In genomic region chr1:143739361-143740350, GRCm38 (mm10) we compare ENCODE assay signal across 8 mouse cellular contexts. TPM values are rescaled to one million over a fixed set of nuclear protein-coding genes. Genes with fewer than 3 reads are reported as not detected.
DNase-seq lines count a peak whose midpoint lies in the region; ATAC-seq and TF ChIP-seq lines count a peak whose summit lies in the region.

No protein-coding gene starts in this region.

- H3ac ChIP-seq in myocyte (ENCODE audit: control insufficient read depth, insufficient read length) = peak overlapping the region; percentile 66

- peak overlapping the region; percentile 92 for H3K4me3 ChIP-seq in erythroblast, embryonic 14.5 days (replicated peaks)
- H3K4me3 ChIP-seq in heart, embryonic 11.5 days (ENCODE audit: low read depth, low read length) = peak overlapping the region; percentile 59
- peak overlapping the region; percentile 77 for H3K4me3 ChIP-seq in kidney, embryonic 16.5 days (ENCODE audit: low read length)
- H3K4me3 ChIP-seq in liver, adult 2 months (ENCODE audit: insufficient read depth, low read depth, low read length) = peak overlapping the region; percentile 93
- H3K4me3 ChIP-seq in myocyte = peak overlapping the region; percentile 50

- peak overlapping the region; percentile 89 for H3K4me2 ChIP-seq in heart, embryonic 11.5 days
- H3K4me2 ChIP-seq in kidney, embryonic 16.5 days (replicated peaks; ENCODE audit: low read depth, low read length) = peak overlapping the region; percentile 68
- peak overlapping the region; percentile 89 for H3K4me2 ChIP-seq in myocyte (ENCODE audit: low read depth)

- peak; percentile 91 to 94 for DNase-seq in B cell, adult 2 months
- DNase-seq in brain, embryonic 14.5 days (ENCODE audit: low read depth) = peak; percentile 96
- DNase-seq in liver, adult 2 months (ENCODE audit: extremely low read depth, low read depth, low spot score) = peak; percentile 56
- peak; percentile 90 for DNase-seq in splenic B cell, adult 2 months (ENCODE audit: low read depth, low spot score)

- peak; percentile 88 for TF ChIP-seq POLR2A in brain, embryonic 14.5 days (IDR thresholded peaks at IDR 0.05; ENCODE audit: borderline replicate concordance, extremely low read depth, insufficient read depth, insufficient read length, poor library complexity, severe bottlenecking)
- 0 out of 2 replicates have a peak, but pooled peaks have one; percentile 35 for TF ChIP-seq POLR2A in liver, adult 2 months (IDR thresholded peaks at IDR 0.05; ENCODE audit: extremely low read depth, insufficient read depth, low read length)
- peak; percentile 64 for TF ChIP-seq POLR2A in myocyte (IDR thresholded peaks at IDR 0.05; ENCODE audit: insufficient read length, low read depth)

- peak overlapping the region; percentile 70 for H3K9ac ChIP-seq in heart, embryonic 11.5 days (ENCODE audit: low read depth, low read length)
- peak overlapping the region; percentile 89 for H3K9ac ChIP-seq in kidney, embryonic 16.5 days (replicated peaks; ENCODE audit: low read length)
- peak overlapping the region; percentile 92 for H3K9ac ChIP-seq in liver, adult 2 months (ENCODE audit: low read depth, low read length)

- peak overlapping the region; percentile 67 for H3K27ac ChIP-seq in heart, embryonic 11.5 days (ENCODE audit: low read depth, low read length)
- H3K27ac ChIP-seq in kidney, embryonic 16.5 days (ENCODE audit: low read length) = peak overlapping the region; percentile 79
- H3K27ac ChIP-seq in liver, adult 2 months (replicated peaks; ENCODE audit: insufficient read depth, low read depth, low read length) = peak overlapping the region; percentile 35

- no peak for TF ChIP-seq CTCF in brain, embryonic 14.5 days (IDR thresholded peaks at IDR 0.05; ENCODE audit: borderline replicate concordance, extremely low read depth, insufficient read depth, insufficient read length)
- 0 out of 2 replicates have a peak, but pooled peaks have one; percentile 5 for TF ChIP-seq CTCF in liver, adult 2 months (IDR thresholded peaks at IDR 0.05; ENCODE audit: low read depth, low read length)

- under 1% methylated on average over 62 of the region's 71 CpGs for WGBS in heart, embryonic 11.5 days (ENCODE audit: insufficient replicate concordance)
- whole genome bisulfite sequencing in kidney, embryonic 16.5 days = under 1% methylated on average over 63 of the region's 71 CpGs
- under 1% methylated on average over 71 of the region's 71 CpGs for WGBS in liver, adult 2 months

- peaks cover 37% of the 10 kb centered on the region for H3K4me1 ChIP-seq in erythroblast, embryonic 14.5 days (ENCODE audit: control insufficient read depth)
- H3K4me1 ChIP-seq in heart, embryonic 11.5 days (ENCODE audit: control insufficient read depth, insufficient read depth, low read length) = 0 out of 2 replicates have a peak, but pooled peaks cover 2% of the 10 kb centered on the region
- H3K4me1 ChIP-seq in kidney, embryonic 16.5 days (ENCODE audit: insufficient read depth, low read length) = 0 out of 2 replicates have a peak, but pooled peaks cover 2% of the 10 kb centered on the region
- H3K4me1 ChIP-seq in liver, adult 2 months (ENCODE audit: control insufficient read depth, insufficient read depth, low read length) = peaks cover 5% of the 10 kb centered on the region; the same call in 1 of the 2 replicates

- peak; percentile 93 for ATAC-seq in heart, embryonic 11.5 days (replicated peaks; ENCODE audit: insufficient number of reproducible peaks, low FRiP score, low TSS enrichment)
- ATAC-seq in kidney, embryonic 16.5 days (ENCODE audit: low FRiP score, low TSS enrichment) = peak; percentile 94

- H3K9me3 ChIP-seq in erythroblast, embryonic 14.5 days (ENCODE audit: control insufficient read depth, low read length) = no peaks in the 10 kb centered on the region
- H3K9me3 ChIP-seq in heart, embryonic 11.5 days (replicated peaks; ENCODE audit: control insufficient read depth, low read length) = no peaks in the 10 kb centered on the region
- no peaks in the 10 kb centered on the region for H3K9me3 ChIP-seq in kidney, embryonic 16.5 days (ENCODE audit: low read length)

- H3K27me3 ChIP-seq in erythroblast, embryonic 14.5 days (ENCODE audit: control insufficient read depth) = no peaks in the 10 kb centered on the region
- H3K27me3 ChIP-seq in heart, embryonic 11.5 days (ENCODE audit: control insufficient read depth, insufficient read depth, low read length) = no peaks in the 10 kb centered on the region
- H3K27me3 ChIP-seq in kidney, embryonic 16.5 days (ENCODE audit: insufficient read depth, low read length) = no peaks in the 10 kb centered on the region
- H3K27me3 ChIP-seq in liver, adult 2 months (ENCODE audit: control insufficient read depth, insufficient read depth, low read length) = no peaks in the 10 kb centered on the region
- no peaks in the 10 kb centered on the region for H3K27me3 ChIP-seq in myocyte (ENCODE audit: control insufficient read depth, insufficient read depth, insufficient read length)
- H3K27me3 ChIP-seq in splenic B cell, adult 2 months (ENCODE audit: control insufficient read depth, insufficient read depth, low read length, poor library complexity, severe bottlenecking) = no peaks in the 10 kb centered on the region

- H3K79me2 ChIP-seq in liver, adult 2 months (ENCODE audit: control insufficient read depth, insufficient read depth, low read length) = no peaks in the 10 kb centered on the region
- no peaks in the 10 kb centered on the region for H3K79me2 ChIP-seq in myocyte (ENCODE audit: control insufficient read depth, insufficient read depth)

- H3K36me3 ChIP-seq in erythroblast, embryonic 14.5 days (ENCODE audit: control insufficient read depth) = peaks cover 21% of the 10 kb centered on the region
- H3K36me3 ChIP-seq in heart, embryonic 11.5 days (ENCODE audit: control insufficient read depth, insufficient read depth, low read length) = peaks cover 3% of the 10 kb centered on the region; the same call in 1 of the 2 replicates
- H3K36me3 ChIP-seq in kidney, embryonic 16.5 days (ENCODE audit: insufficient read depth, low read length) = peaks cover 8% of the 10 kb centered on the region; the same call in 1 of the 2 replicates
- H3K36me3 ChIP-seq in liver, adult 2 months (ENCODE audit: control insufficient read depth, insufficient read depth, low read length) = peaks cover 15% of the 10 kb centered on the region
- H3K36me3 ChIP-seq in myocyte (ENCODE audit: control insufficient read depth, insufficient read depth) = peaks cover 16% of the 10 kb centered on the region
- peaks cover 4% of the 10 kb centered on the region; the same call in 1 of the 2 replicates for H3K36me3 ChIP-seq in splenic B cell, adult 2 months (ENCODE audit: control insufficient read depth, insufficient read depth, low read length, poor library complexity, severe bottlenecking)

TF ChIP-seq in myocyte, 11 proteins besides CTCF, POLR2A, EP300 and RAD21:
- TF ChIP-seq SRF (IDR thresholded peaks at IDR 0.05; ENCODE audit: control insufficient read depth, insufficient read length, low read depth) = peak; percentile 19
- TF ChIP-seq POLR2AphosphoS2 (IDR thresholded peaks at IDR 0.05; ENCODE audit: insufficient read length, low read depth) = peak; percentile 32
- no peak for TF ChIP-seq TCF3 (IDR thresholded peaks at IDR 0.05; ENCODE audit: insufficient read length, low read depth)
- no peak for TF ChIP-seq REST (IDR thresholded peaks at IDR 0.05; ENCODE audit: insufficient read depth, insufficient read length)
- TF ChIP-seq USF1 (IDR thresholded peaks at IDR 0.05; ENCODE audit: low read depth) = peak; percentile 97
- peak in 1 of 3 experiments; percentile 5 for TF ChIP-seq MYOD1 (IDR thresholded peaks at IDR 0.05; ENCODE audit: control insufficient read depth in 1 of 3, insufficient read length in 2 of 3, low read depth in 2 of 3)
- no peak for TF ChIP-seq TCF12 (IDR thresholded peaks at IDR 0.05; ENCODE audit: insufficient read depth, poor library complexity, severe bottlenecking)
- TF ChIP-seq CEBPB (IDR thresholded peaks at IDR 0.05; ENCODE audit: insufficient read depth, poor library complexity, severe bottlenecking) = no peak
- no peak for TF ChIP-seq MYOG (IDR thresholded peaks at IDR 0.05; ENCODE audit: control insufficient read depth in 1 of 3, insufficient read depth in 1 of 3, insufficient read length in 2 of 3, low read depth in 2 of 3)

RNA-seq across cellular contexts. Expression of gene Glrx2, which starts 23.5 kb away (rescaled TPM):
- 66.8 and 72.1 TPM in 2 replicates for polyA plus RNA-seq in brain, embryonic 14.5 days (2012; rRNA removed)
- 6.1 and 9.4 TPM in 2 replicates for polyA plus RNA-seq in erythroblast, embryonic 14.5 days (2012)
- 66.8 and 70.3 TPM in 2 replicates for polyA plus RNA-seq in heart, embryonic 11.5 days (2014; fragmentation: Nextera tagmentation; extraction: Ambion mirVana)
- polyA plus RNA-seq in kidney, embryonic 16.5 days (2015; fragmentation: Nextera tagmentation; extraction: Ambion mirVana) = 76.0 and 85.4 TPM in 2 replicates
- 11.8 and 12.6 TPM in 2 replicates for total RNA-seq in liver, adult 2 months (2014; rRNA removed)
- 18.9 and 21.7 TPM in 2 replicates for polyA plus RNA-seq in liver, adult 2 months (2012; rRNA removed)
- 81.0 TPM for polyA plus RNA-seq in myocyte (2012; fragmentation: generic; extraction: Trizol)

RNA-seq across cellular contexts. Expression of gene Cdc73, which starts 37.0 kb away (rescaled TPM):
- 18.6 and 20.2 TPM in 2 replicates for polyA plus RNA-seq in brain, embryonic 14.5 days (2012; rRNA removed)
- polyA plus RNA-seq in erythroblast, embryonic 14.5 days (2012) = 0.26 and 0.41 TPM in 2 replicates
- polyA plus RNA-seq in heart, embryonic 11.5 days (2014; fragmentation: Nextera tagmentation; extraction: Ambion mirVana) = 17.8 and 19.4 TPM in 2 replicates
- 11.5 and 18.5 TPM in 2 replicates for polyA plus RNA-seq in kidney, embryonic 16.5 days (2015; fragmentation: Nextera tagmentation; extraction: Ambion mirVana)
- total RNA-seq in liver, adult 2 months (2014; rRNA removed) = 6.7 and 7.2 TPM in 2 replicates
- 0.63 and 1.1 TPM in 2 replicates for polyA plus RNA-seq in liver, adult 2 months (2012; rRNA removed)
- 15.6 TPM for polyA plus RNA-seq in myocyte (2012; fragmentation: generic; extraction: Trizol)

RNA-seq across cellular contexts. Expression of gene Trove2, which starts 37.2 kb away (rescaled TPM):
- polyA plus RNA-seq in brain, embryonic 14.5 days (2012; rRNA removed) = 15.1 and 18.5 TPM in 2 replicates
- polyA plus RNA-seq in erythroblast, embryonic 14.5 days (2012) = 0.02 TPM in 1 of 2 replicates, not detected in the other
- polyA plus RNA-seq in heart, embryonic 11.5 days (2014; fragmentation: Nextera tagmentation; extraction: Ambion mirVana) = 13.2 and 16.7 TPM in 2 replicates
- polyA plus RNA-seq in kidney, embryonic 16.5 days (2015; fragmentation: Nextera tagmentation; extraction: Ambion mirVana) = 16.2 and 18.1 TPM in 2 replicates
- 3.3 and 3.5 TPM in 2 replicates for total RNA-seq in liver, adult 2 months (2014; rRNA removed)
- 0.24 and 0.29 TPM in 2 replicates for polyA plus RNA-seq in liver, adult 2 months (2012; rRNA removed)
- polyA plus RNA-seq in myocyte (2012; fragmentation: generic; extraction: Trizol) = 1.9 TPM

RNA-seq across cellular contexts. Expression of gene Uchl5, which starts 37.4 kb away (rescaled TPM):
- 14.4 and 16.3 TPM in 2 replicates for polyA plus RNA-seq in brain, embryonic 14.5 days (2012; rRNA removed)
- 2.9 and 7.8 TPM in 2 replicates for polyA plus RNA-seq in erythroblast, embryonic 14.5 days (2012)
- 66.9 and 68.1 TPM in 2 replicates for polyA plus RNA-seq in heart, embryonic 11.5 days (2014; fragmentation: Nextera tagmentation; extraction: Ambion mirVana)
- polyA plus RNA-seq in kidney, embryonic 16.5 days (2015; fragmentation: Nextera tagmentation; extraction: Ambion mirVana) = 88.5 and 99.1 TPM in 2 replicates
- 9.9 and 13.0 TPM in 2 replicates for total RNA-seq in liver, adult 2 months (2014; rRNA removed)
- 3.6 and 3.8 TPM in 2 replicates for polyA plus RNA-seq in liver, adult 2 months (2012; rRNA removed)
- 13.9 TPM for polyA plus RNA-seq in myocyte (2012; fragmentation: generic; extraction: Trizol)

Comparison
In these comparisons a context has a peak if more than half of its experiments do, and no peak if none do; other contexts are left out.
1. Peak in every context shown above with its lines: DNase-seq, ATAC-seq, H3K4me3 ChIP-seq and H3K27ac ChIP-seq.
2. POLR2A ChIP-seq: peak in every context shown above with its lines; median percentile 88 in brain, embryonic 14.5 days; 64 in myocyte; 35 in liver, adult 2 months.